Mouse (Mus musculus) intestine, postnatal 0 days (tissue): ENCODE results near the gene Mybpc1. TPM values are rescaled to one million over a fixed set of nuclear protein-coding genes. Genes with fewer than 3 reads are reported as not detected.

Experiments used
- ATAC-seq: fragments of 200-750 bp; cut with Nextera tagmentation; 2 replicates; pipeline ENCODE4 v1.8.0; 2017; ENCODE audit warnings: mild to moderate bottlenecking, moderate TSS enrichment, moderate library complexity
- H3K27ac ChIP-seq: fragments of 300-500 bp; sonication (generic); 2 replicates; pipeline ENCODE4 v1.5.1; 2014; ENCODE audit warnings: mild to moderate bottlenecking, low read depth, low read length, moderate library complexity
- H3K27me3 ChIP-seq: fragments of 300-500 bp; sonication (generic); replicated peaks from 2 replicates; pipeline ENCODE4 v1.6.1; 2014; ENCODE audit warnings: low read length, mixed read lengths; ENCODE audit not compliant: control insufficient read depth, insufficient read depth
- H3K36me3 ChIP-seq: fragments of 300-500 bp; sonication (generic); 2 replicates; pipeline ENCODE4 v1.6.1; 2014; ENCODE audit warnings: mild to moderate bottlenecking, moderate library complexity; ENCODE audit not compliant: control insufficient read depth, insufficient read depth
- H3K4me1 ChIP-seq: fragments of 300-500 bp; sonication (generic); replicated peaks from 2 replicates; pipeline ENCODE4 v1.6.1; 2014; ENCODE audit warnings: antibody characterized with exemption, low read length, mixed read lengths; ENCODE audit not compliant: control insufficient read depth, insufficient read depth
- H3K4me2 ChIP-seq: fragments of 300-500 bp; sonication (generic); replicated peaks from 2 replicates; pipeline ENCODE4 v1.6.1; 2014; ENCODE audit warnings: low read depth, mild to moderate bottlenecking, moderate library complexity
- H3K4me3 ChIP-seq: fragments of 300-500 bp; sonication (generic); 2 replicates; pipeline ENCODE4 v1.5.1; 2014; ENCODE audit warnings: low read depth, low read length
- H3K9ac ChIP-seq: fragments of 300-500 bp; sonication (generic); 2 replicates; pipeline ENCODE4 v1.6.1; 2014; ENCODE audit warnings: mild to moderate bottlenecking, low read depth, low read length
- H3K9me3 ChIP-seq: fragments of 300-500 bp; sonication (generic); 2 replicates; pipeline ENCODE4 v1.6.1; 2016; ENCODE audit warnings: mixed run types; ENCODE audit not compliant: control insufficient read depth
- CTCF ChIP-seq: sonication (generic); IDR thresholded peaks from 2 replicates; pipeline ENCODE4 v1.5.1; 2016; ENCODE audit warnings: low read depth, mild to moderate bottlenecking, control low read depth, antibody characterized with exemption, moderate library complexity
- WGBS: fragments of 180-500 bp; shearing (Covaris S2); extraction: QIAGEN DNeasy Blood & Tissue Kit; methylation state at CpG from one replicate; pipeline ENCODE4 v1.1.7; 2014; 5-methylcytosine and 5-hydroxymethylcytosine counted together
- polyA plus RNA-seq: library from polyadenylated mRNA; unstranded; fragments of >200 nt; fragmentation: Nextera tagmentation; extraction: Ambion mirVana; gene quantifications from 2 replicates; pipeline ENCODE4 v1.2.1, GENCODE M21; 2015

Gene Mybpc1
- 2.2 and 3.5 TPM in 2 replicates for polyA plus RNA-seq

DNA sequence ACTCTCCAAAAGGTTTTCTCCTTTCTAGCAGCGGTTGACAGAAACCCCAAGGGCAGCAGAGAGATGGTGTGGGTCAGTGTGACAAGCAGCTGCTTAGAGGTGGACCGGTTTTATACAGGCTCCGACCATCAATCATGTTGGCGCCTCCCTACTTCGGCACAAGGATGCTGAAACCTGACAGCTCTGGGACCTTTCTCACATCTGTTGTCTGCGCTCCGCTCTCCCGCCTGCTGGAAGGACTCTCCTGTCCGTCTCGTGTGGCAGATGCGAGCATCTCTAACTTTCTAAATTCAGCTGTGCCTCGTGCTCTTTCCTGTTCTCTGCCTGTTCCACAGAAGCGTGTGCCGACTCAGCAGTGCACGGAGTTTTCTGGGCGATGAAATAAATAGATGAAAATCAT lies at the start of gene Mybpc1:
Gene Mybpc1 (minus strand): TSS at position 210 of the 400 bp plus-strand sequence.
- H3K9me3 ChIP-seq = no peaks in the 10 kb centered on the region
- no peaks in the 10 kb centered on the region for H3K36me3 ChIP-seq
- no peaks in the 10 kb centered on the region for H3K4me1 ChIP-seq
- no peak within 1 kb of the TSS for H3K27ac ChIP-seq
- 36% methylated on average over 16 of the region's 16 CpGs for WGBS
- no peak within 1 kb of the TSS for H3K9ac ChIP-seq
- no peaks in the 10 kb centered on the region for H3K27me3 ChIP-seq
- ATAC-seq = no peak
- H3K4me3 ChIP-seq = no peak within 1 kb of the TSS
- TF ChIP-seq CTCF = no peak
- H3K4me2 ChIP-seq = no peak within 1 kb of the TSS

DNA sequence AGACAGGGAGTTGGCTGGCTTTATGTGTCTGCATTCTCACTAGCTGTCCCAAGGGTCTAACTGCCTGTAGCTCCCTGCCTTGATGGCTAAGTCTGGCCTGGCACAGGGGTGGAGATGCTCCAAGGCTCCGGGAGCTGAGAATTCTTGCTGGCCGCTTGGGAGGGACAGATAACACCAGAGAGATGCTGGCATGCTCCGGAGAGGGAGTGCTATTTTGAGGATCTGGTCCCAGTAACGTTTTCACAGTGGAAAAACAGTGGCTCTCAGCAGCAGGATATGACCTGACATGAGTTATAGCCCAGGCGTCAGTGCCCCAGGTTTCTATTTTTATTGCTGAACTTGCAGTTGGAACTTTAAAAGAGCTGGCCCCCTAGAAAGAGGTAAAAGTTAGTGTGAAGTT lies 40.5 kb upstream of the Mybpc1 start:
- no peak overlapping the region for H3K9ac ChIP-seq
- no peaks in the 10 kb centered on the region for H3K27me3 ChIP-seq
- no peaks in the 10 kb centered on the region for H3K36me3 ChIP-seq
- WGBS = 52% methylated on average over 5 of the region's 5 CpGs
- no peak overlapping the region for H3K4me2 ChIP-seq
- H3K9me3 ChIP-seq = no peaks in the 10 kb centered on the region
- no peak for TF ChIP-seq CTCF
- no peak overlapping the region for H3K27ac ChIP-seq
- ATAC-seq = no peak
- no peaks in the 10 kb centered on the region for H3K4me1 ChIP-seq
- H3K4me3 ChIP-seq = no peak overlapping the region

DNA sequence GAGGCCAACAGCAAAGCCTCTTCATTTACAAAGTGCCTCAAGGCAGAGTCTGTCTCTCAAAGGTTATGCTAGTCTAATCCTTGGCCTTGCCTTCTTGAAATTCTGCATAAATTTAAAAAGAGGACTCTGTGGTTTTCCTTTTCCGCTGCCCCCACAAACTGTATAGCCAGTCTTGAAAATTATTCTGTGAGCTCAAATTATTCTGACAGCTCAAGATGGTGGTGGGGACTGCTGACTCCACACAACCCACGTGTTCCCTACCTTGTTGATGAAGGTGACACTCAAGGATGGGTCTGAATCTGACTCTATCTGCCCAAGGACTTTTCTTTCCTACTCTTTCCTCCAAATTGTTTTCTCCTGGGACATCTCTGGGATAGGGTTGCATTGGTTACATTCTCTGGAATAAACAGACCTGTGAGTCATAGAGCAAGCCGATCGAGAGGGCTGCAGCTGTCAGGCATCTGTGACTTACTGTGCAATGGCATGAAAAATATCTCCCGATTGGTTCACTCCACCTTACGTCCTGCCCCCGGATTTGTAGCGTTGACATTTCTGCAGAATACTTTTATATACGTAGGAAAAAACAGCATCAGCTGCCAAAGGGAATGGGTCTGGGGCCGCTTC lies 26.5 kb upstream of the Mybpc1 start:
- WGBS = 71% methylated on average over 10 of the region's 10 CpGs
- H3K9ac ChIP-seq = no peak overlapping the region

GRCm38 (mm10) chr10:88630663-88631329 lies 25.8 kb upstream of the Mybpc1 start:
- no peaks in the 10 kb centered on the region for H3K9me3 ChIP-seq
- no peaks in the 10 kb centered on the region for H3K27me3 ChIP-seq

More for the DNA sequence above, 26.5 kb upstream of the Mybpc1 start:
- Histone ChIP-seq H3K27ac (no peak overlapping the region), H3K4me2 (no peak overlapping the region), H3K27me3 (no peaks in the 10 kb centered on the region), H3K36me3 (no peaks in the 10 kb centered on the region), H3K9me3 (no peaks in the 10 kb centered on the region), H3K4me1 (no peaks in the 10 kb centered on the region), H3K4me3 (no peak overlapping the region)
- no peak for TF ChIP-seq CTCF
- ATAC-seq = no peak

DNA sequence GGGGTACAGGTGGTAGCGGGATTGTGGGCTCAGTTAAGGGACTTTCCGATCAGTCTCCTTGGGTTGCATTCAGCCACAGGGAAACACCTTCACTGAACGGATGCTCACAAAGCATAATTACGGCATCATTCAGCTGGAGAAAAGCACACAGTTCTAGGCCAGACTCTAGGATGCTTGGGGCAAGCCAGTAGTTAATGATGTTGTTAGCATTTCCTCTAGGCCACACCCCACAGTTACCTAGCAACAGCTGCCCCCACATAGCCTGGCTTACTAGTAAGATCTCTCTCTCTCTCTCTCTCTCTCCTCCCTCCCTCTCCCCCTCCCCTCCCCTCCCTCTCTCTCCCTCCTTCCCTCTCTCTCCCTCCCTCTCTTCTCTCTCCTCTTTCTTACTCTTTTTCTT lies 22.1 kb upstream of the Mybpc1 start:
- Histone ChIP-seq H3K27ac (no peak overlapping the region), H3K4me2 (no peak overlapping the region)
- 73% methylated on average over 4 of the region's 4 CpGs for WGBS

More at GRCm38 (mm10) chr10:88630663-88631329, 25.8 kb upstream of the Mybpc1 start:
- no peaks in the 10 kb centered on the region for H3K36me3 ChIP-seq
- ATAC-seq = no peak
- H3K4me2 ChIP-seq = no peak overlapping the region
- 60% methylated on average over 2 of the region's 2 CpGs for WGBS
- no peak overlapping the region for H3K9ac ChIP-seq
- TF ChIP-seq CTCF = no peak
- no peak overlapping the region for H3K27ac ChIP-seq
- H3K4me1 ChIP-seq = no peaks in the 10 kb centered on the region
- no peak overlapping the region for H3K4me3 ChIP-seq

GRCm38 (mm10) chr10:88626176-88626575 lies 21.2 kb upstream of the Mybpc1 start:
- H3K27ac ChIP-seq = no peak overlapping the region
- WGBS = 80% methylated on average over 3 of the region's 3 CpGs
- no peaks in the 10 kb centered on the region for H3K36me3 ChIP-seq
- H3K9ac ChIP-seq = no peak overlapping the region
- no peak overlapping the region for H3K4me2 ChIP-seq
- H3K9me3 ChIP-seq = no peaks in the 10 kb centered on the region
- no peaks in the 10 kb centered on the region for H3K27me3 ChIP-seq
- no peaks in the 10 kb centered on the region for H3K4me1 ChIP-seq
- H3K4me3 ChIP-seq = no peak overlapping the region
- ATAC-seq = no peak
- no peak for TF ChIP-seq CTCF

More for the DNA sequence above, 22.1 kb upstream of the Mybpc1 start:
- Histone ChIP-seq H3K36me3 (no peaks in the 10 kb centered on the region), H3K9ac (no peak overlapping the region), H3K4me1 (no peaks in the 10 kb centered on the region), H3K4me3 (no peak overlapping the region), H3K27me3 (no peaks in the 10 kb centered on the region), H3K9me3 (no peaks in the 10 kb centered on the region)
- ATAC-seq = no peak
- no peak for TF ChIP-seq CTCF
